Mouse (Mus musculus) heart, postnatal 4 days (tissue): ENCODE measurements at regions not wholly inside any gene's neighbourhood (a gene's known extent, or its start where the extent isn't known, plus 50 kb on each side); places are given as distances from the start of the nearest gene placed in this dataset.

Source experiments
- DNase-seq: peaks from one replicate; pipeline ENCODE4 v3.0.0; 2021

GRCm38 (mm10) chrX:52668679-52669078 is 54.9 kb upstream of the Gpc3 start:
- DNase-seq = peak; percentile 33

GRCm38 (mm10) chrX:52679045-52679444 is 65.3 kb upstream of the Gpc3 start:
- peak; percentile 32 for DNase-seq

DNA sequence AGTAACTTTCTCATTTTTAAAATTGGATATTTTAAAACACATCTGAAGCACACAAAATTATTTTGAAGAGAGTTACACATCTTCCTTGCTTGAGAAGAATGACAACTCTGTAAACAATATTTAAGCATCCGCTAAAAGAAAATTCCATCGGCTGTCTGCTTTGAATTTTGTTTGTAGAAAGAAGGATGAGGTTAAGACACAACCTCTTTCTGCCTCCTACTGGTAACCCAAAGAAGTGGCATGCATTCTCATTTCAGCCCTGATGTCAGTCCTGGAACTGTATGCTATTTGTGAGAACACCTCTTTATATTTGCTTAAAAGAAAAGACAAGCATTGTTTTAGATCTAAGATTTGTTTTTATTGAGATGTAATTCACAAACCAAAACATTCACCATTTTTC is 80.6 kb upstream of the Gpc3 start:
- DNase-seq = no peak

DNA sequence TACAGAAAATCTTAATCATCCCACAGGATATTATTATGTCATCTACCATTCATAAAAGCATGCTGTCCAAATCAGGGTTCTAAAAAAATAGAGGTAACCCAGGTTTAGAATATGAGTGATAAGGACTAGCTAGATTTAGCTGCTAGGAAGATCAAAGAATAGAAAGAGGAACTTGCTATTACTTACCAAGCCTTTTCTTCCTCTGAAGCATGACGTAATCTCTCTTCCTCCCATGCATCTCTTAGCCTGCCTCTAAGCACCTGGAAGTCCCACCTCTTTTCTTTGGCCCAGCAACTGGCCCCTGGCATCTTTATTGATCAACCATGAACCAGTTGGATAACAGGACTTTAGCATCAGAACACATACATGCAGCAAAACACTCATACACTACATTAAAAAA is 85.9 kb upstream of the Gpc3 start:
- no peak for DNase-seq

GRCm38 (mm10) chrX:52717495-52717894 is 73.5 kb upstream of the Ccdc160 start:
- DNase-seq = no peak

DNA sequence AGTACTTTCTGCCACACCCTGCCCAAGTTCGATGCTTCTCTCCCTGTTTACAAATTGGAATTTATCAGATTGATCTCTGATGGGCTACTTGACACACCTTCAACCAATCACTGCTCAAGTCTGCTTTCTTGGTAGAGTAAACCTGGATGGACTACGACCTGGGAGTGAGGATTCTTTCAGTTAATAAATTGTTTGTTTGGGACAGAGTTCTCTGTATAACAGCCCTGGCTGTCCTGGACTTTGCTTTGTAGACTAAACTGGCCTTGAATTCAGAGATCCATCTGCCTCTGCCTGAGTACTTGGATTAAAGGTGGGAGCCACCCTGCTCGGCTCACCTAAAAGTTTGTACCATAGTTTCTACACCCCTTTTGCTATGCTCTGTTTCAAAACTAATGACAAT is 52.9 kb upstream of the Ccdc160 start:
- DNase-seq = no peak
